Mouse (Mus musculus) heart, postnatal 0 days (tissue): ENCODE data around the gene Olfr458. TPM values are rescaled to one million over a fixed set of nuclear protein-coding genes. Genes with fewer than 3 reads are reported as not detected.

Experiments used
- ATAC-seq: fragments of 200-750 bp; cut with Nextera tagmentation; 2 replicates; pipeline ENCODE4 v1.8.0; 2017; ENCODE audit warnings: low read depth, moderate number of reproducible peaks, moderate library complexity; ENCODE audit not compliant: insufficient read depth
- DNase-seq: peaks from one replicate; pipeline ENCODE4 v3.0.0-alpha.2; 2016; ENCODE audit warnings: low spot score
- H3K27ac ChIP-seq: fragments of 300-500 bp; sonication (generic); 2 replicates; pipeline ENCODE4 v1.5.1; 2014; ENCODE audit warnings: low read depth, mild to moderate bottlenecking
- H3K27me3 ChIP-seq: fragments of 300-500 bp; sonication (generic); 2 replicates; pipeline ENCODE4 v1.6.1; 2014; ENCODE audit warnings: low read length, mixed read lengths; ENCODE audit not compliant: control insufficient read depth, insufficient read depth
- H3K36me3 ChIP-seq: fragments of 300-500 bp; sonication (generic); replicated peaks from 2 replicates; pipeline ENCODE4 v1.6.1; 2014; ENCODE audit warnings: low read length, mixed read lengths; ENCODE audit not compliant: control insufficient read depth, insufficient read depth
- H3K4me1 ChIP-seq: fragments of 300-500 bp; sonication (generic); 2 replicates; pipeline ENCODE4 v1.6.1; 2014; ENCODE audit warnings: antibody characterized with exemption; ENCODE audit not compliant: control insufficient read depth, insufficient read depth
- H3K4me2 ChIP-seq: fragments of 300-500 bp; sonication (generic); 2 replicates; pipeline ENCODE4 v1.6.1; 2014; ENCODE audit warnings: low read depth, mild to moderate bottlenecking, low read length, moderate library complexity
- H3K4me3 ChIP-seq: fragments of 300-500 bp; sonication (generic); 2 replicates; pipeline ENCODE4 v1.5.1; 2014; ENCODE audit warnings: low read depth, low read length
- H3K9ac ChIP-seq: fragments of 300-500 bp; sonication (generic); replicated peaks from 2 replicates; pipeline ENCODE4 v1.6.1; 2014; ENCODE audit warnings: low read depth, low read length, mixed read lengths
- H3K9me3 ChIP-seq: fragments of 300-500 bp; sonication (generic); replicated peaks from 2 replicates; pipeline ENCODE4 v1.6.1; 2016; ENCODE audit warnings: low read length; ENCODE audit not compliant: control insufficient read depth
- CTCF ChIP-seq: IDR thresholded peaks from 2 replicates; pipeline ENCODE4 v1.5.1; 2016; ENCODE audit warnings: antibody characterized with exemption, control low read depth, low read depth
- EP300 ChIP-seq: IDR thresholded peaks from 2 replicates; pipeline ENCODE4 v1.6.1; 2016; ENCODE audit warnings: antibody characterized with exemption, low read depth
- WGBS: fragments of 180-500 bp; shearing (Covaris S2); extraction: QIAGEN DNeasy Blood & Tissue Kit; methylation state at CpG from one replicate; pipeline ENCODE4 v1.1.7; 2014; 5-methylcytosine and 5-hydroxymethylcytosine counted together
- polyA plus RNA-seq: library from polyadenylated mRNA; unstranded; fragments of >200 nt; fragmentation: Nextera tagmentation; extraction: Ambion mirVana; gene quantifications from 2 replicates; pipeline ENCODE4 v1.2.1, GENCODE M21; 2015
- total RNA-seq: library from RNA; depleted of rRNA; stranded (reverse); fragments of >200 nt; gene quantifications from 2 replicates; pipeline ENCODE4 v1.2.3, GENCODE M21; 2014; ENCODE audit warnings: low replicate concordance; rRNA removed

Gene Olfr458
- total and polyA plus RNA-seq, 2 experiments from 2014 or later: not detected

DNA sequence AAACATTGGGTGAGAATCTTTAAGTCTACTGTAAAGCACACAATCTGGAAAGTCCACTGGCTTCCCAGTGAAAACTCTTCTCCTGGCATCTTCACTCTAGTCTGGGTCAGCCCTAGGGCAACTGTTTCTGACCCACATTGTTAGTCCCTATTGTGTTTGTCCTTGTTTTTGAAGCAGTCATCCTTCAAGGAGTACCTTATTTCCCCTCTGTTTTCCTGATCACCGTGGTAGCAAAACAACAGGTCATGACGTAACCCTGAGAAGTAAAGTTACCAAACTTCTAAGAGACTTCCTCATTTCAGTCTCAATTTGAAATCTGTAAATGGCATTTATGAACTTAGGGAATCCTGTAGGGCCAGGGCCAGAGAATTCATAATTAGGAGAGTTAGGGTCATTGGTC, 43.6 kb downstream of the Olfr458 start:
- TF ChIP-seq CTCF (no peak), EP300 (no peak)
- H3K27me3 ChIP-seq: no peaks in the 10 kb centered on the region
- no peak overlapping the region for H3K4me2 ChIP-seq
- H3K4me3 ChIP-seq: no peak overlapping the region
- no peaks in the 10 kb centered on the region for H3K4me1 ChIP-seq
- WGBS: 74% methylated on average over 2 of the region's 2 CpGs
- DNase-seq (no peak), ATAC-seq (no peak)
- H3K27ac ChIP-seq: no peak overlapping the region
- H3K9ac ChIP-seq: no peak overlapping the region
- no peaks in the 10 kb centered on the region for H3K36me3 ChIP-seq
- no peaks in the 10 kb centered on the region for H3K9me3 ChIP-seq

DNA sequence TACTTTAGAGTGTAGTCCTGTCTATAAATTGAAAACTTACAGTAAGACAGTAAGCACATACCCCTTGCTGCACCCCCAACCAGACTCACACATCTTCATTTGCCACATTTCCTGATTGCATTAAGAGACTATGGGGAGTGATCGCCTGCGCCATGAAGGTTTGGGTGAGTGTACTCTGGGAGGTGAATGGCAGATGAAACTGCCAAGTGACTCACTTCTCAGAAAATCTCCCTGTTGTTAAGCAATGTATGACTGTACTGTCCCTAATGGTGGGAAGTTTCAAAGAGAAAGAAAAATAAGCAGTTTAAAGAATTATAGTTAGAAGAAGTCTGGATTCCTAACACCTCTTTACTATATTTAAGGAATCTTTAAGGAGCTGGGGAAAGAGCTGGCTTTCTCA, 45.6 kb downstream of the Olfr458 start:
- H3K9me3 ChIP-seq: no peaks in the 10 kb centered on the region
- WGBS: 84% methylated on average over 2 of the region's 2 CpGs
- no peak for DNase-seq
- H3K4me1 ChIP-seq: no peaks in the 10 kb centered on the region
- no peak overlapping the region for H3K4me3 ChIP-seq
- no peaks in the 10 kb centered on the region for H3K27me3 ChIP-seq
- no peaks in the 10 kb centered on the region for H3K36me3 ChIP-seq
- no peak overlapping the region for H3K27ac ChIP-seq
- H3K4me2 ChIP-seq: no peak overlapping the region
- no peak for ATAC-seq
- TF ChIP-seq CTCF: no peak
- no peak for TF ChIP-seq EP300
- no peak overlapping the region for H3K9ac ChIP-seq

Other genes starting within 250 kb of the Olfr458 start
- not detected in 2 replicates for gene Tas2r144, start 249.9 kb downstream of the Olfr458 start, total RNA-seq
- gene Tas2r144, start 249.9 kb downstream of the Olfr458 start, polyA plus RNA-seq: not detected in 2 replicates
- 27.8 and 32.4 TPM in 2 replicates for gene Gstk1, start 219.3 kb downstream of the Olfr458 start, total RNA-seq
- 23.6 and 25.4 TPM in 2 replicates for gene Gstk1, start 219.3 kb downstream of the Olfr458 start, polyA plus RNA-seq
- gene Tmem139, start 203.2 kb downstream of the Olfr458 start, total RNA-seq: not detected in 2 replicates
- gene Tmem139, start 203.2 kb downstream of the Olfr458 start, polyA plus RNA-seq: 0.10 and 0.26 TPM in 2 replicates
- 25.8 and 39.6 TPM in 2 replicates for gene Casp2, start 200.2 kb downstream of the Olfr458 start, total RNA-seq
- 14.9 and 15.2 TPM in 2 replicates for gene Casp2, start 200.2 kb downstream of the Olfr458 start, polyA plus RNA-seq
- gene Clcn1, start 178.5 kb downstream of the Olfr458 start, total RNA-seq: 0.04 TPM in 1 of 2 replicates, not detected in the other
- gene Clcn1, start 178.5 kb downstream of the Olfr458 start, polyA plus RNA-seq: 0.44 and 0.64 TPM in 2 replicates
- gene Fam131b, start 140.6 kb downstream of the Olfr458 start, total RNA-seq: 0.88 and 1.4 TPM in 2 replicates
- gene Fam131b, start 140.6 kb downstream of the Olfr458 start, polyA plus RNA-seq: 0.08 TPM in 2 replicates
- 96.2 and 140 TPM in 2 replicates for gene Zyx, start 115.6 kb downstream of the Olfr458 start, total RNA-seq
- 86.4 and 89.9 TPM in 2 replicates for gene Zyx, start 115.6 kb downstream of the Olfr458 start, polyA plus RNA-seq
- 0.35 TPM in 1 of 2 replicates, not detected in the other for gene Epha1, start 91.9 kb downstream of the Olfr458 start, total RNA-seq
- 0.33 and 0.48 TPM in 2 replicates for gene Epha1, start 91.9 kb downstream of the Olfr458 start, polyA plus RNA-seq
- gene Tas2r143, start 65.0 kb downstream of the Olfr458 start, total RNA-seq: not detected in 2 replicates
- gene Tas2r143, start 65.0 kb downstream of the Olfr458 start, polyA plus RNA-seq: not detected in 2 replicates
- not detected in 2 replicates for gene Tas2r135, start 59.8 kb downstream of the Olfr458 start, total RNA-seq
- not detected in 2 replicates for gene Tas2r135, start 59.8 kb downstream of the Olfr458 start, polyA plus RNA-seq
- gene Tas2r126, start 30.7 kb downstream of the Olfr458 start, total RNA-seq: not detected in 2 replicates
- gene Tas2r126, start 30.7 kb downstream of the Olfr458 start, polyA plus RNA-seq: not detected in 2 replicates
- gene Olfr457, start 11.1 kb upstream of the Olfr458 start, total RNA-seq: not detected in 2 replicates
- not detected in 2 replicates for gene Olfr457, start 11.1 kb upstream of the Olfr458 start, polyA plus RNA-seq
- gene Olfr456, start 22.0 kb upstream of the Olfr458 start, total RNA-seq: not detected in 2 replicates
- gene Olfr456, start 22.0 kb upstream of the Olfr458 start, polyA plus RNA-seq: not detected in 2 replicates
- not detected in 2 replicates for gene Olfr455, start 82.4 kb upstream of the Olfr458 start, total RNA-seq
- not detected in 2 replicates for gene Olfr455, start 82.4 kb upstream of the Olfr458 start, polyA plus RNA-seq
- gene Tcaf3, start 132.5 kb upstream of the Olfr458 start, total RNA-seq: not detected in 2 replicates
- gene Tcaf3, start 132.5 kb upstream of the Olfr458 start, polyA plus RNA-seq: not detected in 2 replicates
- 2.0 and 2.7 TPM in 2 replicates for gene Tcaf2, start 180.1 kb upstream of the Olfr458 start, total RNA-seq
- 1.2 and 1.5 TPM in 2 replicates for gene Tcaf2, start 180.1 kb upstream of the Olfr458 start, polyA plus RNA-seq
- gene Tcaf1, start 244.9 kb upstream of the Olfr458 start, total RNA-seq: 35.7 and 45.1 TPM in 2 replicates
- gene Tcaf1, start 244.9 kb upstream of the Olfr458 start, polyA plus RNA-seq: 23.9 and 24.8 TPM in 2 replicates